Mouse (Mus musculus): Measurements from ENCODE around the gene Ttc22.

Gene Ttc22

GRCm38 (mm10) chr4:106663956-106664470 lies 41.8 kb downstream of the Ttc22 start:
- DNase-seq (ENCODE audit: low read depth, low spot score): no peak

- DNase-seq (ENCODE audit: low read depth, low spot score): no peak
Observed at GRCm38 (mm10) chr4:106664697-106665096, 42.5 kb downstream of the Ttc22 start.

GRCm38 (mm10) chr4:106665269-106665668 lies 43.0 kb downstream of the Ttc22 start:
- DNase-seq (ENCODE audit: low read depth, low spot score): no peak

DNA sequence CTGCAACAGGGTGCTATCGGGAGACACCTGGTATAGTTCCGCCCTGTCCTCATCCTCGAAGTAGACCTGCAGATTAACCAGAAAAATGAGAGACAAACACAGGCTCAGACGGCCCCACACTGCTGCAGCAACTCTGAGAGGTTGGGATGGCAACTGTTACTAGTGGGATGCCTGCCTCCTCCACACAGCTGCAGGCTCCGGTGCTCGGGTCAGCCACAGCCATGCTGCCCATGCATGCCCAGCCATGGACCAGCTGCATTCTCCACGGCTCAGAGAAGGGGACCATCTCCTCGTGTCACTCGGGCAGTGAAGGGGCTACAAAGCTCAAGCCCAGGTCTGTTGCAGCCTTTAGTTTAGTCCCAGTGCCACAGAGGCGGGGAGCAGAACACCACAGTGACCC lies 43.4 kb downstream of the Ttc22 start:
- DNase-seq (ENCODE audit: low read depth, low spot score): no peak

DNA sequence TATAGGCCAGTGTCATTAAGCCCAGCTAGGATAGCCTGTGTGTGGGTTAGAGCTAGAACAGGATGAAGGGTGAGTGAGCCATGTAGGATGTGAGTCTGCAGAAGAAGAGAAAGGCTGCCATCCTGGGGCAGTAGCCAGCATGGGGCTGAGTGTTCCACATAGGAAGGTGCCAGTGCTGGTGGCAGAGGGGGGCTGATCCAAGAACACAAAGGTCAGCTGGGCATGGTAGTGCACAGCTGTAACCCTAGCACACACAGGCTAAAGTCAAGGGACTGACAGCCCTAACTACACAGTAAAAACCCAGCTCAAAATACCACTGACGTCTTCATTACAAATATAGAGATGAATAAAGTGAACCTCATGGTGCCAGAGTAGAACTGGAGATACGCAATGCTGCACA lies 44.3 kb downstream of the Ttc22 start:
- no peak for DNase-seq (ENCODE audit: low read depth, low spot score)

GRCm38 (mm10) chr4:106676749-106677148 lies 54.5 kb downstream of the Ttc22 start:
- DNase-seq (ENCODE audit: low read depth, low spot score): no peak

GRCm38 (mm10) chr4:106678442-106679118 lies 56.3 kb downstream of the Ttc22 start, which contains the start of gene Ttc4:
TSS of gene Ttc4 (minus strand) at chr4:106678944.
- DNase-seq (ENCODE audit: low read depth, low spot score): peak; percentile 80

DNA sequence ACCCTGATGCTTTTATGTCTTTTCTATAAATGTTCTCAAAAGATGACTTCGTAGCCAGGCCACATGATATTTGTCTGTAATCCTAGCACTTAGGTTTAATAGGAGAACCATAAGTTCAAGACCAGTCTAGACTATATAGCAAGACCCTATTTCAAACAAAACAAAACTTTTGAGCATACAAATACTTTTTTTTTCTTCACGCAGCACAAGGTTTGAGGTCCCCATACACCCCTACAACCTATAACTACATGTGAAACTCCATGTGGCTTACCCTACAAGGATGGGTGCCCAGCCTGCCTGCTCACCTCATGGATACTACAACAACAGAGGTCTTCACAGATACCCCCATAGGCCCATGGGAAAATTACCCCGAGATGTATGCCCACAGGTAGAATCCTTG lies 56.9 kb downstream of the Ttc22 start:
- no peak for DNase-seq (ENCODE audit: low read depth, low spot score)

DNA sequence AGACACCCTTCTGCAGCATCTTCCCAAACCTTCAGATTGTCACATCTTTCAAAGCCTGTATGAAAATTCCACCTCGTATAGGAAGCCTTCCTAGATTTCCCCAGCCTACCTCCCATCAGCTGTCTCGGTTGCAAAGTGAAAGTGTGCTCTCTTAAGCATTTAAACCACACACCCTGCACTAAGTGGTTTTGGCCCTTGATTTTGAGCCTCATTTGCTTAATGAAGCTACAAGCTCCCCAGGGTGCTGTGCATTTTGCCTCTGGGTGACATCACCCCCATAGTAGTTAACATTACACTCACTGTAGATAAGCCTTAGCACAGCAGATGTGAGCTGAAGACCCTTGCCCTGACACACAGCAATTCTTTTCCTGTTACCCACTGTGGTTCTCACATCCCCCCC lies 58.7 kb downstream of the Ttc22 start:
- DNase-seq (ENCODE audit: low read depth, low spot score): no peak

DNA sequence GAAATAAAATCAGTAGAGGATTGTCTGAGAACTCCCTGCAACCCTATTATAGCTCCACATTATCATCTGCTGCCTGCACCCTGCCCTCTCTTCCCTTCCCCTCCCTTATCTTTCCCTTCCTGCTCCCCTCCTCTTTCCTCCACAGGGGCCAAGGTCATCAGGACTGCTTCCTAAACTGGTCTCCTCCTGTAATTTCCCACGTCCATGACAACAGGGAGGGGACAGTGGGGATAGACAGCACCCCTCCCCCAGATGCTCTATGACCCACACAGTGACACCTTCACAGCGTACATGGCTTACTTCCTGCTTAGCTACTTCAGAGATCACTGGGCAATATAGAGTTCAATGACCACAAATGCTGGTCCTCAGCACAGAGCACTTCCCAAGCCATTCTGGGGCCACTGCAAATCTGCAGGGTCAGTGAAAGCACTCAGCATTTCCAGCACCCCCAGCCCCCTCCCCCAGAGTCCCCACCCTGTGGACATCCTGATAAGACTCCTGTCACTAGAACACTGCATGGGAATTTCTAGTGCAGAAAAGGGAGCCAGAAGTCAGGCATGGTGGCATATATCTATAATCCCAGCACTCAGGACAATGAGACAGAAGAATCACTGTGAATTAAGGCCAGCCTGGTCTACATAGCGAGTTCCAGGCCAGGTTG lies 66.5 kb downstream of the Ttc22 start:
- DNase-seq (ENCODE audit: low read depth, low spot score): no peak

All from telencephalon, adult 2 months (tissue).